Mouse (Mus musculus): Measurements from ENCODE around the gene Grin2d. TPM values are rescaled to one million over a fixed set of nuclear protein-coding genes. Genes with fewer than 3 reads are reported as not detected.

The Grin2d gene
- total and polyA plus RNA-seq, 3 experiments = 0.04 to 0.07 TPM; not detected in 1

- H3K27me3 ChIP-seq (replicated peaks) = peaks cover 13% of the 10 kb centered on the region
These were observed 79.7 kb downstream of the Grin2d start for GRCm38 (mm10) chr7:45798511-45798836.

GRCm38 (mm10) chr7:45797661-45798510, 80.3 kb downstream of the Grin2d start:
- Histone ChIP-seq H3K4me3 (replicated peaks in 1 of 3; ENCODE audit: low read depth in 2 of 3, low read length in 2 of 3, poor library complexity in 1 of 3) (peak overlapping the region in 1 of 3 experiments; percentile 19), H3K79me2 (replicated peaks; ENCODE audit: control insufficient read depth, extremely low read depth, insufficient read depth, poor library complexity, severe bottlenecking) (no peaks in the 10 kb centered on the region), H3K27ac (ENCODE audit: insufficient read depth, low read depth) (no peak overlapping the region), H3K9ac (ENCODE audit: insufficient read depth, low read depth) (no peak overlapping the region), H3K36me3 (replicated peaks in 1 of 2; ENCODE audit: control insufficient read depth in 1 of 2, insufficient read depth in 1 of 2, low read length in 1 of 2) (no peaks in the 10 kb centered on the region), H3K4me2 (ENCODE audit: insufficient read depth, low read depth, poor library complexity, severe bottlenecking) (peak overlapping the region; percentile 11; the same call in 1 of the 2 replicates), H3K9me3 (replicated peaks; ENCODE audit: low read length) (no peaks in the 10 kb centered on the region), H3K27me3 (replicated peaks) (peaks cover 13% of the 10 kb centered on the region), H3K4me1 (ENCODE audit: control insufficient read depth in 1 of 2, insufficient read depth in 2 of 2) (peaks cover 5 to 9% of the 10 kb centered on the region in 2 experiments)
- TF ChIP-seq TBP (conservative IDR thresholded peaks at IDR 0.05; ENCODE audit: low read depth, low read length) (no peak), ZNF384 (IDR thresholded peaks at IDR 0.05; ENCODE audit: low read depth, low read length) (no peak), KAT2A (IDR thresholded peaks at IDR 0.05; ENCODE audit: insufficient replicate concordance, low read length) (no peak), SMC3 (IDR thresholded peaks at IDR 0.05; ENCODE audit: low read depth, low read length) (no peak), NRF1 (IDR thresholded peaks at IDR 0.05; ENCODE audit: low read depth, low read length) (no peak), ELF1 (IDR thresholded peaks at IDR 0.05; ENCODE audit: low read depth, low read length) (no peak), EP300 (IDR thresholded peaks at IDR 0.05; ENCODE audit: low read length) (no peak), JUND (conservative IDR thresholded peaks at IDR 0.05; ENCODE audit: low read depth, low read length) (no peak), ZC3H11A (IDR thresholded peaks at IDR 0.05; ENCODE audit: low read depth, low read length) (no peak)
- in situ Hi-C loops (cut with MboI; ENCODE audit: low pct_ligation_motif_present, low pct_unique_long_range_greater_than_20kb, low sequenced_read_pairs) = no loop called here
- no peak for DNase-seq (ENCODE audit: extremely low read depth)
- dilution Hi-C loops (cut with MboI; ENCODE audit: extremely low pct_ligation_motif_present, extremely low pct_unique_long_range_greater_than_20kb, low sequenced_read_pairs) = no loop called here

More at GRCm38 (mm10) chr7:45798511-45798836, 79.7 kb downstream of the Grin2d start:
- no peak overlapping the region for H3K9ac ChIP-seq (ENCODE audit: insufficient read depth, low read depth)
- H3K9me3 ChIP-seq (replicated peaks; ENCODE audit: low read length) = no peaks in the 10 kb centered on the region
- peak overlapping the region in 1 of 3 experiments; percentile 19 for H3K4me3 ChIP-seq (replicated peaks in 1 of 3; ENCODE audit: low read depth in 2 of 3, low read length in 2 of 3, poor library complexity in 1 of 3)
- no peaks in the 10 kb centered on the region for H3K36me3 ChIP-seq (replicated peaks in 1 of 2; ENCODE audit: control insufficient read depth in 1 of 2, insufficient read depth in 1 of 2, low read length in 1 of 2)
- DNase-seq (ENCODE audit: extremely low read depth) = no peak
- H3K27ac ChIP-seq (ENCODE audit: insufficient read depth, low read depth) = no peak overlapping the region
- peaks cover 5 to 9% of the 10 kb centered on the region in 2 experiments for H3K4me1 ChIP-seq (ENCODE audit: control insufficient read depth in 1 of 2, insufficient read depth in 2 of 2)
- peak overlapping the region; percentile 11; the same call in 1 of the 2 replicates for H3K4me2 ChIP-seq (ENCODE audit: insufficient read depth, low read depth, poor library complexity, severe bottlenecking)
- dilution Hi-C loops (cut with MboI; ENCODE audit: extremely low pct_ligation_motif_present, extremely low pct_unique_long_range_greater_than_20kb, low sequenced_read_pairs) = no loop called here
- in situ Hi-C loops (cut with MboI; ENCODE audit: low pct_ligation_motif_present, low pct_unique_long_range_greater_than_20kb, low sequenced_read_pairs) = no loop called here
- H3K79me2 ChIP-seq (replicated peaks; ENCODE audit: control insufficient read depth, extremely low read depth, insufficient read depth, poor library complexity, severe bottlenecking) = no peaks in the 10 kb centered on the region
- TF ChIP-seq RCOR1 (conservative IDR thresholded peaks at IDR 0.05; ENCODE audit: low read depth, low read length) = no peak
- no peak for TF ChIP-seq ZC3H11A (IDR thresholded peaks at IDR 0.05; ENCODE audit: low read depth, low read length)
- no peak for TF ChIP-seq MAX (IDR thresholded peaks at IDR 0.05; ENCODE audit: low read length)
- no peak for TF ChIP-seq USF1 (IDR thresholded peaks at IDR 0.05; ENCODE audit: low read depth, low read length)
- no peak for TF ChIP-seq USF2 (conservative IDR thresholded peaks at IDR 0.05; ENCODE audit: low read depth, low read length)
- TF ChIP-seq CTCF (conservative IDR thresholded peaks at IDR 0.05 in 1 of 2, IDR thresholded peaks at IDR 0.05 in 1 of 2; ENCODE audit: low read depth in 2 of 2, low read length in 2 of 2) = no peak
- no peak for TF ChIP-seq E2F4 (IDR thresholded peaks at IDR 0.05; ENCODE audit: insufficient replicate concordance, low read depth, low read length)
- no peak for TF ChIP-seq POLR2AphosphoS2 (IDR thresholded peaks at IDR 0.05; ENCODE audit: low read depth, low read length)
- no peak for TF ChIP-seq ETS1 (conservative IDR thresholded peaks at IDR 0.05; ENCODE audit: low read depth, low read length)
- TF ChIP-seq IRF4 (IDR thresholded peaks at IDR 0.05; ENCODE audit: low read depth, low read length) = no peak
- TF ChIP-seq GABPA (IDR thresholded peaks at IDR 0.05; ENCODE audit: insufficient replicate concordance, low read depth, low read length) = no peak
- TF ChIP-seq ELF1 (IDR thresholded peaks at IDR 0.05; ENCODE audit: low read depth, low read length) = no peak
- TF ChIP-seq POLR2A (IDR thresholded peaks at IDR 0.05; ENCODE audit: low read depth, low read length) = no peak
- TF ChIP-seq JUND (conservative IDR thresholded peaks at IDR 0.05; ENCODE audit: low read depth, low read length) = no peak
- TF ChIP-seq SMC3 (IDR thresholded peaks at IDR 0.05; ENCODE audit: low read depth, low read length) = no peak
- no peak for TF ChIP-seq MAZ (IDR thresholded peaks at IDR 0.05; ENCODE audit: low read depth, low read length)
- no peak for TF ChIP-seq MYC (IDR thresholded peaks at IDR 0.05; ENCODE audit: low read depth, low read length)
- no peak for TF ChIP-seq BHLHE40 (IDR thresholded peaks at IDR 0.05; ENCODE audit: low read depth, low read length)
- TF ChIP-seq ZKSCAN1 (IDR thresholded peaks at IDR 0.05; ENCODE audit: borderline replicate concordance, low read depth, low read length) = no peak
- TF ChIP-seq CHD1 (IDR thresholded peaks at IDR 0.05; ENCODE audit: low read depth, low read length) = no peak

All from CH12.LX (cell line).